Mouse (Mus musculus) thymus, adult 2 months (tissue): Measurements from ENCODE around the gene Chit1.

Experiments used
- CTCF ChIP-seq: fragments of 200-500 bp; IDR thresholded peaks from 2 replicates; pipeline ENCODE4 v1.5.1; 2012; ENCODE audit warnings: mild to moderate bottlenecking, control low read depth, low read length, moderate library complexity, borderline replicate concordance; ENCODE audit not compliant: control insufficient read depth, poor library complexity, insufficient read depth; ENCODE audit errors: extremely low read depth
- POLR2A ChIP-seq: fragments of 200-500 bp; IDR thresholded peaks from 2 replicates; pipeline ENCODE4 v1.6.1; 2012; ENCODE audit warnings: mild to moderate bottlenecking, low read length, control low read depth, moderate library complexity; ENCODE audit not compliant: control insufficient read depth, poor library complexity, insufficient read depth; ENCODE audit errors: extremely low read depth

- no peak for TF ChIP-seq CTCF
- no peak for TF ChIP-seq POLR2A
These were observed 17.1 kb upstream of the Chit1 start for GRCm38 (mm10) chr1:134093771-134094526.
